Mouse (Mus musculus) C2C12 (cell line): ENCODE results near the gene Hist1h2ah. TPM values are rescaled to one million over a fixed set of nuclear protein-coding genes. Genes with fewer than 3 reads are reported as not detected.

Source experiments
- H3K27me3 ChIP-seq: one replicate; pipeline ENCODE4 v1.6.1; 2011; ENCODE audit not compliant: control insufficient read depth, insufficient read depth, insufficient read length
- H3K36me3 ChIP-seq: one replicate; pipeline ENCODE4 v1.6.1; 2011; ENCODE audit not compliant: control insufficient read depth, insufficient read depth
- H3K4me3 ChIP-seq: one replicate; pipeline ENCODE4 v1.5.1; 2011; ENCODE audit warnings: mild to moderate bottlenecking, control low read depth; ENCODE audit not compliant: poor library complexity, insufficient read depth, severe bottlenecking
- H3K79me2 ChIP-seq: one replicate; pipeline ENCODE4 v1.6.1; 2011; ENCODE audit not compliant: control insufficient read depth, insufficient read depth
- H3K79me3 ChIP-seq: one replicate; pipeline ENCODE4 v1.6.1; 2011; ENCODE audit warnings: low read depth, control low read depth
- H3ac ChIP-seq: one replicate; pipeline ENCODE3; 2011; ENCODE audit warnings: low read depth; ENCODE audit not compliant: control insufficient read depth, insufficient read length
- CEBPB ChIP-seq: IDR thresholded peaks from one replicate; pipeline ENCODE4 v1.6.1; 2011; ENCODE audit warnings: low read depth, mild to moderate bottlenecking, control low read depth, moderate library complexity
- CTCF ChIP-seq: IDR thresholded peaks from one replicate; pipeline ENCODE4 v1.5.1; 2011; ENCODE audit not compliant: control insufficient read depth, insufficient read depth, insufficient read length
- FOSL1 ChIP-seq: IDR thresholded peaks from one replicate; pipeline ENCODE4 v1.8.0; 2011; ENCODE audit warnings: mild to moderate bottlenecking, low read length; ENCODE audit not compliant: poor library complexity, insufficient read depth, severe bottlenecking
- MAX ChIP-seq: IDR thresholded peaks from one replicate; pipeline ENCODE4 v1.6.1; 2011; ENCODE audit warnings: mild to moderate bottlenecking, control low read depth
- MYOD1 ChIP-seq: IDR thresholded peaks from one replicate; pipeline ENCODE4 v1.6.1; 2011; ENCODE audit warnings: low read depth; ENCODE audit not compliant: control insufficient read depth, insufficient read length
- MYOG ChIP-seq: IDR thresholded peaks from one replicate; pipeline ENCODE4 v1.6.1; 2011; ENCODE audit not compliant: control insufficient read depth, insufficient read length; ENCODE audit errors: extremely low read depth
- USF1 ChIP-seq: IDR thresholded peaks from one replicate; pipeline ENCODE4 v1.6.1; 2011; ENCODE audit warnings: low read depth, mild to moderate bottlenecking, control low read depth, moderate library complexity
- polyA plus RNA-seq: library from polyadenylated mRNA; unstranded; fragments of >200 nt; fragmentation: generic; extraction: Trizol; gene quantifications from one replicate; pipeline ENCODE4 v1.2.1, GENCODE M21; 2012; ENCODE audit warnings: missing spikeins

Gene Hist1h2ah
- polyA plus RNA-seq, 1 experiment, result 9.5 TPM

GRCm38 (mm10) chr13:22034443-22035266 lies 713 bp downstream of the Hist1h2ah start:
- H3K36me3 ChIP-seq, result no peaks in the 10 kb centered on the region

GRCm38 (mm10) chr13:22033741-22034442 lies 1.5 kb downstream of the Hist1h2ah start:
- H3K79me2 ChIP-seq, result no peaks in the 10 kb centered on the region
- H3K4me3 ChIP-seq, result no peak overlapping the region
- H3K79me3 ChIP-seq, result no peaks in the 10 kb centered on the region
- H3K36me3 ChIP-seq, result no peaks in the 10 kb centered on the region
- no peaks in the 10 kb centered on the region for H3K27me3 ChIP-seq
- no peak for TF ChIP-seq MYOD1
- no peak for TF ChIP-seq CTCF
- TF ChIP-seq MYOG, result no peak
- TF ChIP-seq FOSL1, result no peak
- TF ChIP-seq MAX, result no peak
- TF ChIP-seq CEBPB, result no peak
- TF ChIP-seq USF1, result no peak
- H3ac ChIP-seq, result peak overlapping the region; percentile 42

More at GRCm38 (mm10) chr13:22034443-22035266, 713 bp downstream of the Hist1h2ah start:
- TF ChIP-seq MYOD1 (no peak), CEBPB (no peak), MAX (peak; percentile 30), MYOG (no peak), CTCF (no peak), FOSL1 (no peak), USF1 (peak; percentile 56)
- Histone ChIP-seq H3K79me2 (no peaks in the 10 kb centered on the region), H3K79me3 (no peaks in the 10 kb centered on the region), H3K27me3 (no peaks in the 10 kb centered on the region), H3ac (peak overlapping the region; percentile 56), H3K4me3 (peak overlapping the region; percentile 45)

- Histone ChIP-seq H3K79me3 (no peaks in the 10 kb centered on the region), H3ac (no peak overlapping the region), H3K79me2 (no peaks in the 10 kb centered on the region), H3K4me3 (no peak overlapping the region), H3K27me3 (no peaks in the 10 kb centered on the region), H3K36me3 (no peaks in the 10 kb centered on the region)
- TF ChIP-seq CTCF, result no peak
- TF ChIP-seq MAX, result no peak
- no peak for TF ChIP-seq CEBPB
- TF ChIP-seq FOSL1, result no peak
- TF ChIP-seq USF1, result no peak
Observed at GRCm38 (mm10) chr13:22030493-22030892, 4.9 kb downstream of the Hist1h2ah start.

GRCm38 (mm10) chr13:22029928-22030327 lies 5.4 kb downstream of the Hist1h2ah start:
- H3K36me3 ChIP-seq, result no peaks in the 10 kb centered on the region
- H3K79me3 ChIP-seq, result no peaks in the 10 kb centered on the region
- no peaks in the 10 kb centered on the region for H3K79me2 ChIP-seq
- H3K4me3 ChIP-seq, result no peak overlapping the region
- H3ac ChIP-seq, result no peak overlapping the region
- no peaks in the 10 kb centered on the region for H3K27me3 ChIP-seq
- TF ChIP-seq USF1 (no peak), MAX (no peak), CTCF (no peak), MYOG (no peak), FOSL1 (no peak), MYOD1 (no peak), CEBPB (no peak)

GRCm38 (mm10) chr13:22028673-22029460 lies 6.5 kb downstream of the Hist1h2ah start:
- H3K4me3 ChIP-seq, result peak overlapping the region; percentile 25
- H3K79me3 ChIP-seq, result no peaks in the 10 kb centered on the region
- peak overlapping the region; percentile 72 for H3ac ChIP-seq
- no peaks in the 10 kb centered on the region for H3K27me3 ChIP-seq
- no peaks in the 10 kb centered on the region for H3K36me3 ChIP-seq
- TF ChIP-seq FOSL1 (no peak), CTCF (peak; percentile 93)
- H3K79me2 ChIP-seq, result no peaks in the 10 kb centered on the region
